Mouse (Mus musculus): Measurements from ENCODE around the gene Cpxm2.

The Cpxm2 gene

GRCm38 (mm10) chr7:132154368-132154961 lies at the start of gene Cpxm2:
Gene Cpxm2 (minus strand): TSS chr7:132154739.
- DNase-seq (ENCODE audit: low spot score), result peak; percentile 19

DNA sequence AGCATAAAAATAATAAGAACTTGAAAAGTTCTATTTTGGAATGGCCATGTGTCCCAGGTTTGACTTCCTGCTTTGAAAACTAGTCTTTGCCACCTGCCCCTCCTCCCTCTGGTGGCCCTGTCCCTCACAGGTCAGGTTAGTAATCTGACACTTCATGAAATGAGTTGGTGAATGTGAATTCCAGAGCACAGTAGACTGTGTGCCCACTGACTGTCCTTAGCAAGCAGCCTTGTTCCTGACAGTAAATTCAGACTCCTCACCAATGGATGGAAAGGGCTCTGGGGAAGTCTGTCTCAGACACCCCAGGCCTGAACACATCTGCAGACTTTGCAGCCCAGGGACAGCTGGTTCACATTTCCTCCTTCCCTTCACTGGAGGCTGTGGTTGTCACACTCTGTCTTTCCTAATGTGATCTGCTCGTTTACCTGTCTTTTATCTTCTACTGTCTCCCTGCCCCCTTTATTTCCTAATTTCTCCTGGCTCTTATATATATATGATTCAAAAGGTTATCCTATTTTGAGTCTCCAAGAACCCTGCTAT lies 49.6 kb upstream of the Cpxm2 start:
- DNase-seq (ENCODE audit: low spot score), result peak; percentile 57

GRCm38 (mm10) chr7:132199686-132200085 lies 45.1 kb upstream of the Cpxm2 start:
- no peak for DNase-seq (ENCODE audit: low spot score)

GRCm38 (mm10) chr7:132198806-132199205 lies 44.3 kb upstream of the Cpxm2 start:
- no peak for DNase-seq (ENCODE audit: low spot score)

DNA sequence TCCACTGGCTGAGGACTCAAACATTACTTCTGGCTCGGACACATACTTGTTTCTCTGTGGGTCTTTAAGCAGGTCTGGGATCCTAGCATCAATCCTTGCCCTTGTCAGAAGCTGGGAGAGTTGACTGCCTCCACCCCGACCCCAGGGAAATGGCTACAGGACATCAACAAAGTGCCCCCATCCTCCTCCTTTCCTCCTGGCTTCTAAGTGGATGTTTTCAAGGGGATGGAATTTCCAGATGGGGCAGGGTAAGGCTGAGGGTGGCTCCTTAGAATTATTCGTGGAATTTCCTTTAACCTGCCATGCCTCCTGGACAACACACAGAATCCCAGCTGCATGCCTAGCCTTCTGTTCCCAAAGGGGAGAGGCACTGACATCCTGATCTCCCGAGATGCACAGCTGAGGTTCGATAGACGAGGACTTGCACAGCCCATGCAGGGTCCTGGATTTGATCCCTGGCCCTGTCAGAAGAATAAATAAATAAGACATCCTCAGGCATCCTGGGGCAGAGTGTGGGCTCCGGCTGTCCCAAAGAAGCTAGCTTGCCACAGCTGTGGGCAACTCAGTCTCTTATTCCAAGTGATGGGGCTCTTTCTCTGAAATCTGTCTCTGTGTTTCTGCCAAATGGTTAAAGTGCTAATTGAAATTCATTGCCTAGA lies 43.4 kb upstream of the Cpxm2 start:
- no peak for DNase-seq (ENCODE audit: low spot score)

- no peak for DNase-seq (ENCODE audit: low spot score)
Measured at GRCm38 (mm10) chr7:132196581-132196980, 42.0 kb upstream of the Cpxm2 start.

GRCm38 (mm10) chr7:132193606-132194005 lies 39.1 kb upstream of the Cpxm2 start:
- no peak for DNase-seq (ENCODE audit: low spot score)

GRCm38 (mm10) chr7:132187456-132187855 lies 32.9 kb upstream of the Cpxm2 start:
- DNase-seq (ENCODE audit: low spot score), result no peak

GRCm38 (mm10) chr7:132183892-132184404 lies 29.4 kb upstream of the Cpxm2 start:
- no peak for DNase-seq (ENCODE audit: low spot score)

- no peak for DNase-seq (ENCODE audit: low spot score)
Measured at GRCm38 (mm10) chr7:132181586-132182198, 27.2 kb upstream of the Cpxm2 start.

GRCm38 (mm10) chr7:132181042-132181441 lies 26.5 kb upstream of the Cpxm2 start:
- DNase-seq (ENCODE audit: low spot score), result no peak

DNA sequence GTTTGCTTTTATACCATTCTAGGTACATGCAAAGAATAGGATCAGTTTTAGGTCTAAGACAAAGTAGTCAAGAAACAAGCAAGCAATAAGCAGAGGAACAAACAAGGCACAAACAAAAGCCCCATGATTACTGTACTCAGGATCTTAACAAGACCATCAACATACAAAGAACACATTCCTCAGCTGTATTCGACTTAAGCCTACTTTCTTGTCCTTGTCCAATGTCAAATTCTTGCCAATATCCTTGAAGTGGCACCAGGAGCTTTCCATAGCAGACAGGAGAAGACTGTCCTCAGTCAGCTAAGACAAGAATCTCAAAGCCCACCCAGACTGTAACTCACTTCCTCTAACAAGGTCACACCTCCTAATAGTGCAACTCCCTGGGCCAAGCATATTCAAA lies 24.5 kb upstream of the Cpxm2 start:
- DNase-seq (ENCODE audit: low spot score), result no peak

GRCm38 (mm10) chr7:132174787-132175186 lies 20.2 kb upstream of the Cpxm2 start:
- DNase-seq (ENCODE audit: low spot score), result no peak

DNA sequence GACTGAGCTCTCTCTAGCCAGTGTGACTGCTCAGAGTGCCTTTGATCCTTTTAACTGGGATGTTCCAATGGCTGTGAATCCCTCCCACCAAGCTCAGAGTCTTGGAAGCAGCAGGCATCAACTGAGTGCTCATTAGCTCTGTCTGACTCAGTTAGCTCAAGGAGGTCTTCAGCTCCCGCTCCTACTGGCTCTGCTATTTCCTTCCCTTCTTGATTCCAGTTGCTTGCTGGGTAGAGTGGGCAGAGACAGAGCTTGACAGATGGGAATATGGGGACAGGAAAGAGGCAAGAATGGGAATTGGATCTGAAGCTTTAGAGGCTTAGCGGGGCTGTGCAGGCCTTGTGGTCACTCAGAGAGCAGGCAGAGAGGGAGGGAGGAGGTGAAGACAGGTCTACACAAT lies 19.8 kb upstream of the Cpxm2 start:
- no peak for DNase-seq (ENCODE audit: low spot score)

GRCm38 (mm10) chr7:132172220-132172619 lies 17.7 kb upstream of the Cpxm2 start:
- DNase-seq (ENCODE audit: low spot score), result no peak

DNA sequence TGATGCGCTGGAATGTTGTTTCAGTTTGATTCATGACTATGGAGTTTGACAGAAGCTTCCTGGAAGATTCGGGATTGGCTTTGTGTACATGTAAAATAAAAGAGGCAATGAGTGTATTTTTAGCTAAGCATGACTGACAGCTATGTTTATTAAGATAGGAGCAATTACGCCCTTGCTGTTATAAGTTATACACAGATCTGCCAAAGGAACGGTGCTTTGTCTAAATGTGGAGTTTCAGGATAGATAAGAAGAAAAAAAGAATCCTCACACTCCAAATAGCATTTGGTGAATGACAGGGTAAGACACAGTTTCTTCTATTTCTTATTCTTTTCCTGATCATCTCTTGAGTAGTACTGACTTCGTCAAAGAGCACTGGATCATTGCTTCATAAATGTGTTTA lies 17.2 kb upstream of the Cpxm2 start:
- no peak for DNase-seq (ENCODE audit: low spot score)

DNA sequence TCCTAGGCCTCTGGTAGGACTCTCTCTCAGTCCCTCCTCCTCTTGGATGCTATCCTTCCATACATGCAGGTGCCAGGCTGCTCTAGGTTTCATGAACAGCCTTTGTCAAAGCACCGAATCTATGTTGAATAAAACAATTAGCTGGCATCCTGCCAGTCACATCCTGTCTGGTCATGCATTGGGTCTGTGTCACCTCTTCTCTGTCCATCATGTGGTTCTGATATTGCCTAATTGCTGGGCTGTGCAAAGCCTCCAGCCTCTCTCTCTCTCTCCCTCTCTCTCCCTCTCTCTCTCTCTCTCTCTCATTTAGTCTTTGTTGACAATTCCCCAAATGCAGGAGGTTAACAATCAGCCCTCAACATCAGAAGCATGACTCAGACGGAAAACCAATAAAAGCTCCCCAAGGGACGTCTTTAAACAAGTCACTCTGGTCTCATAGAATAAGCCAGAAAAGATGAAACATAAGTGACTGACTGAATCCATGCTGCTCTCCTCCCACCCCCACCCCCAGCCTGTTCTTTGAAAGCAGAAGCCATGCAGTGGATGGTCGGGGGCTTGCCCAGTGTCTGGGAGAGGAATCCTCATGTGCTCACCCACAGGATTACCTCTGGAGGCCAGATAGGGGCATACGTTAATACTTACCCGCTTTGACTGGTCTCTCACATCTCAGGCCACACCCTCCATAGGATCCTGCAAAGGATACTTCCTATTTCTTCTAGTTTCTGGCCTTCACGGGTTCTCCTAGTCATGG lies 15.1 kb upstream of the Cpxm2 start:
- no peak for DNase-seq (ENCODE audit: low spot score)

DNA sequence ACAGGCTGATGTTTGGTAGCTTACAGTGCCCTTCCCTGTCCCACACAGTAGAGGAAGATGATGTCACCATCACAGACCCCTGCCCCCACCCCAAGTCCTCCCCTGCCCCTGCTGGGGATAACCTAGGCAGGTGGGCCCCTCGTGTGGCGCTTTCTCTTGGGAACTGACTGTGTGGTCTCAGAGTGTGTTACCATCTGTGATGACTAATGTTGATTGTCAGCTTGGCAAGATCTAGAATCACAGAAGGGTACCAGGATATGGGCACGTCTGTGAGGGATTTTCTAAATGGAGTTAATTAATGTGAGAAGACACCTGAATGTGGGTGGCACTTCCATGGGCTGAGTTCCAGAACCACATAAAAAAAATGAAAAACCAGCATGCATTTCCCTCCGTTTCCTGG lies 12.7 kb upstream of the Cpxm2 start:
- DNase-seq (ENCODE audit: low spot score), result no peak

DNA sequence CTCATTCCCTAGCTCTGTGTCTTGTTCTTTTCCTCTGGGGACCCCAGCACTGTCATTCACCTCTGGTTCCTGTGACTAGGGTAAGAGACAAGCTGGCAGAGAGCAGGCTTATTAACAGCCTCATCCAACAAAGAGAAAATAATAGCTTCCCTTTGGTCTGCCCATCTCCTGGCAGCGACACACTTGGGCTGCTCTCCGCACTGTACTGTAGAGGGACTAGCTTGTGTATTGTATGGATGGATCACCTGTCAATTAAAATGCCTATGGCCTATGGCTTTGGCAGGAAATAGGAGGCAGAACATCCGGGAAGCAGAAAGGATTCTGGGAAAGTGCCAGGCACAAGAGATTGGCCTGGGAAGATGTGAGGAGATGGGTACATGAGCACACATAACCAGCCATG lies 7.7 kb upstream of the Cpxm2 start:
- DNase-seq (ENCODE audit: low spot score), result no peak

- no peak for DNase-seq (ENCODE audit: low spot score)
Measured at GRCm38 (mm10) chr7:132158321-132159025, 3.9 kb upstream of the Cpxm2 start.

DNA sequence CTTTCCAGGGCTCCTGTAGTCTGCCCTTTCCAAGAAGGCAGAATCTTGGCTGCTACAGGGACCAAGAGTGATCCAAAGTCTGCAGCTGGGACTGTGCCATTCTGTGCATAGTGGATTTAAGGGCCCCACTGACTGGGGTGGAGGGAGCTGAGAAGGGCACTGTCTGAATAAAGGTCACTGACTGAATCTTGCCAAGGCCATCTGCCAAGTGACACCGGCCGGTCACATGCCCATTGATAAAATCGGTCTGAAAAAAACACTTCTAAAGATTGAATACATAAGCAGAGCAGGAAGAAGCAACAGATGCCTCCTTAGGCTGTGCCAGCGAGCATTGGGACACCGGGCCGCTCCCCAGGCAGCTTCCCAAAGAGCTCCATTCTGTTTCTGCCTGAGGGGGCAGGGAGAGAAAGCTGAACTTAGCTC lies 803 bp downstream of the Cpxm2 start:
- no peak for DNase-seq (ENCODE audit: low spot score)
